Mouse (Mus musculus) adrenal gland, postnatal 36 days (tissue): Measurements from ENCODE around the gene Adcy1. TPM values are rescaled to one million over a fixed set of nuclear protein-coding genes. Genes with fewer than 3 reads are reported as not detected.
"Not testable (repeated sequence)": the region's sequence is repeated elsewhere in the genome, so short reads cannot be mapped to it uniquely, and the experiment has no call there.

ENCODE experiments used
- DNase-seq, 2 experiments: peaks; one replicate each; pipeline ENCODE4 v3.0.0; 2021; ENCODE audit warnings: mixed read lengths in 1 of 2
- total RNA-seq, 2 experiments: library from RNA; stranded (reverse); gene quantifications; 2 replicates each; pipeline ENCODE4 v1.2.3; 2021

The Adcy1 gene
- total RNA-seq, 2 experiments from 2014 or later = 2.3 to 2.5 TPM

DNA sequence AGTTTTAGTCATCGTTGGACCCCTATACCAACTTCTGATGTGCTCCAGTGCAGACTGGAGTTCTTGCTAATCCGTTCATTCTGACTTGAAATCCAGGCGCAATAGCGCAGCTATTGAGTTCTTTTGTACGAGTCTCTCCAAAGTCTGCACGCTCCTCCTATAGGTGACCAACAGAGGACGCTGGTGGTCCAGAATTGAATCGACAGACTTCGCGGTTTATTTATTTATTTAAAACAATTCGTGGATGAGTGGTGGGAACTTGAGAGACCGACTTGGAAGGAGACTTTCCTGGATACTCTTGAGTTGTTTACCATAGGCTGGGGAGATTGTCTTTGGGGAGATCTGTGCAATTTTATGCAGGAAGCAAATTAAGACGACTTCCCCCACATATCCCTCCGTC lies 151.5 kb downstream of the Adcy1 start:
- DNase-seq = peak; percentile 24 to 41

DNA sequence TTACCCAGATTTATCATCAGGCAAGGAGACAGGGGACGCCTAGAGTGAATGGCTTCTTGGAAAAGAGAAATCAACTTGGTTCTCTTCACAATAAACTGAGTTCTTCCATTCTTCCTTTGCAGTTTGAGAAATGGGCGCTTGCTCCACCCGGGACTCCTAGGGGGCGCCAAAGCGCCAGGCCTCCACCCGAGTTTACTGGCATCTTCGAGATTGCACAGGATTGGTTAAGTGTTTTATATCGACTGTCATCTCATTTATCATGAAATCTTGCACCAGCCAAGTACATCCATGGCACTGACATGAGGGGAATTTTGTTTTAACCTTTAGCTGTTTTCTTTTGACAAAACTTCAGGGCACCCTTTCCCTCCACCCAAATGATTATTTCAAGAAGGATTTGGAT lies 152.4 kb downstream of the Adcy1 start:
- DNase-seq = peak; percentile 75 to 83

DNA sequence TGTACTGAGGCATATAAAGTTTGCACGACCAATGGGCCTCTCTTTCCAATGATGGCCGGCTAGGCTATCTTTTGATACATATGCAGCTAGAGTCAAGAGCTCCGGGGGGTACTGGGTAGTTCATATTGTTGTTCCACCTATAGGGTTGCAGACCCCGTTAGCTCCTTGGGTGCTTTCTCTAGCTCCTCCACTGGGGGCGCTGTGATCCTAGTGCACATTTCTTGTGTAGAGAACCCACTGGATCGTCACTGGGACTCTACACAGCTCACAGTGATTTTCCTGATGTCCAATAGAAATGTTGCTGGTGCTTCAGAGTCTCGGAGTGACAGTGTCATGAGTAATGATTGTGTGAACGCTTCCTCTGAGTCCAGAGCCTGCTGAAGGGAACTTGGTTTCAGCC lies 158.5 kb downstream of the Adcy1 start:
- DNase-seq = not testable (repeated sequence)

DNA sequence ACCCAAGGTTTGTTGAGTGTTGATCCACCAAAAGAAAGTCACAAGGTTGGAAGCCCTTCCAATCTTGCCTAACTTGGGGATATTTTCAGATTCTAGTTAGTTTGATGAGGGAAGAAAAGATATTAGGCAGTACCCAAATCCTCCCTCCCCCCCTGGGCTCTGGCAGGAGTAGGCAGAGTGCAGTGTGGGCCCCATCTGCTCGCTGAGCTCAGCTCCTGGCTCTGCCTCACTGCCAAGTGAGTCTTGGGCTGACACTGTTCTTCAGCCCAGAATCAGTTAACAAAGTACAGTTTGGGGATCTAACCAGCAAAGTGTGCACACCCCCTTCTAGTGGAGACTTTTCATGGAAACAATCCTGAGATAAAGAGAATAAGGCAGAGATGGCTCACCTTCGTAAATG lies 162.9 kb downstream of the Adcy1 start:
- no peak for DNase-seq

DNA sequence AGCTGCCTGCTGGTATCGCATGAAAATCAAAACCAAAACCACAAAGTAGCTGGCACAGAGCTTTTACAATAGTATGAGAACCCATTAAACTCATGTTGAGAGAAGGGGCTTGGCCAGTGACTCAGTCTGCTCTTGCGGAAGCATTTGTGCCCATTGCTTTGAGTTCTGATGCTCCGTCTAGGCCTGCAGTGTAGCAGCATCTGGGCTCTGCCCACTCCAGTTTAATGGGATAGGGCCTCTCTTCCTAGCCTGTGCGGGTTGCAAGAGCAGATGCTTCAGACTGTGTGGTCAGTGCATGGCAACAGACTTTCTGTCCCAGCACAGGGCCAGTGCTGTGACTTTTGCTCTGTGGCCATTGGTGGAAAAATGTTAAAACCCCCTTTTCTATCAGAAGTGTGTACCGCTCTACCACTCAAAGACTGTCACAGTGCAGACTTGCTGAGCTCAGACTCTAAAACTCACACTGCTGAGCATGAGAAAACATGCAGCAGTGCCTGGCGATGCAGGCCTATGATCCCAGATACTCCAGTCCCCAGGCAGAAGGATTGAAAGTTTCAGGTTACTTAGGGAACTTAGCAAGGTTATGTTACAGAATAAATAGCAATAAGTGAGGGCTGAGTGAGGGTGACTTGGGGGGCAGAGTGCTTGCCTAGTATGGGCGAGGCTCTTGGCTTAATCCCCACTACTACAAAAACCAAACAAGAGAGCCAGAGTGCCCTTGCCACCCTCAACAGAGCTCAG lies 163.7 kb downstream of the Adcy1 start:
- DNase-seq = no peak

DNA sequence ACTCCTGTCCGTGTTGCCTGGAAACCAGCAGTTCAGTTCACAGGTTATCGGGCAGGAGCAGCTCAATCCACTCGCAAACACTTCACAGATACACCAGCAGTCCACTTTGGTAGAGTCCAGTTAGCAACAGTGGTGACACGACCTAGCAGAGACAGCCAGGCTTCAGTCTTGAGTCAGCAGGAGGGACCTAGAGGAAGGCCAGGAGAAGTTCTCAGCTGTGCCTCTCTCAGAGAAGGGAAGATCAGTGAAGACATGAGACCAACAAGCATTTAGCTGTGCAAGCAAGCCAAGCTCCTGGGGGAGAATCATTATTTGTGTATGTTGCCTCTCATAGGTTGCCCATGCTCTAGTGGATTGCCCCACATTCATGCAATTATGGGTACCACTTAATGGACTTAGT lies 164.8 kb downstream of the Adcy1 start:
- DNase-seq = no peak

Other genes starting within 250 kb of the Adcy1 start
- not detected for gene Gm11983, start 225.8 kb upstream of the Adcy1 start, total RNA-seq
- not detected for gene Gm11985, start 125.1 kb downstream of the Adcy1 start, total RNA-seq
- under 1 TPM in 1 of 2 experiments, not detected in 1; 0.46 TPM for gene Igfbp1, start 134.3 kb downstream of the Adcy1 start, total RNA-seq
- gene Igfbp3, start 150.4 kb downstream of the Adcy1 start, total RNA-seq = 10 to 100 TPM; 58.6 to 75.0 TPM